Mouse (Mus musculus) midbrain, embryonic 16.5 days (tissue): ENCODE data around the gene Galp. TPM values are rescaled to one million over a fixed set of nuclear protein-coding genes. Genes with fewer than 3 reads are reported as not detected.
"Not testable (repeated sequence)": the region's sequence is repeated elsewhere in the genome, so short reads cannot be mapped to it uniquely, and the experiment has no call there.

Experiments used
- ATAC-seq: fragments of 200-750 bp; cut with Nextera tagmentation; 2 replicates; pipeline ENCODE4 v1.8.0; 2017; ENCODE audit warnings: moderate TSS enrichment
- H3K27ac ChIP-seq: fragments of 300-500 bp; sonication (generic); 2 replicates; pipeline ENCODE4 v1.5.1; 2014; ENCODE audit warnings: mild to moderate bottlenecking, low read length, mixed read lengths
- H3K27me3 ChIP-seq: fragments of 300-500 bp; sonication (generic); 2 replicates; pipeline ENCODE4 v1.6.1; 2014; ENCODE audit warnings: low read depth, low read length, mixed read lengths; ENCODE audit not compliant: control insufficient read depth, insufficient read depth
- H3K36me3 ChIP-seq: fragments of 300-500 bp; sonication (generic); 2 replicates; pipeline ENCODE4 v1.6.1; 2014; ENCODE audit warnings: mild to moderate bottlenecking, low read length, moderate library complexity, mixed read lengths; ENCODE audit not compliant: control insufficient read depth, insufficient read depth
- H3K4me1 ChIP-seq: fragments of 300-500 bp; sonication (generic); 2 replicates; pipeline ENCODE4 v1.6.1; 2014; ENCODE audit warnings: mild to moderate bottlenecking, low read length, mixed read lengths; ENCODE audit not compliant: control insufficient read depth, insufficient read depth
- H3K4me2 ChIP-seq: fragments of 300-500 bp; sonication (generic); 2 replicates; pipeline ENCODE4 v1.6.1; 2014; ENCODE audit warnings: mild to moderate bottlenecking, low read length, mixed read lengths
- H3K4me3 ChIP-seq: fragments of 300-500 bp; sonication (generic); 2 replicates; pipeline ENCODE4 v1.5.1; 2014; ENCODE audit warnings: low read depth, mild to moderate bottlenecking, low read length, moderate library complexity, mixed read lengths
- H3K9ac ChIP-seq: fragments of 300-500 bp; sonication (generic); 2 replicates; pipeline ENCODE4 v1.6.1; 2014; ENCODE audit warnings: low read depth, low read length, mixed read lengths
- H3K9me3 ChIP-seq: fragments of 300-500 bp; sonication (generic); replicated peaks from 2 replicates; pipeline ENCODE4 v1.6.1; 2014; ENCODE audit warnings: mild to moderate bottlenecking, low read length, mixed read lengths; ENCODE audit not compliant: control insufficient read depth, poor library complexity, severe bottlenecking
- WGBS: fragments of 180-500 bp; shearing (Covaris S2); extraction: QIAGEN DNeasy Blood & Tissue Kit; methylation state at CpG from one replicate; pipeline ENCODE4 v1.1.7; 2014; 5-methylcytosine and 5-hydroxymethylcytosine counted together
- polyA plus RNA-seq: library from polyadenylated mRNA; unstranded; fragments of >200 nt; fragmentation: Nextera tagmentation; extraction: Ambion mirVana; gene quantifications from 2 replicates; pipeline ENCODE4 v1.2.1, GENCODE M21; 2015

Gene Galp
- polyA plus RNA-seq, 1 experiment from 2014 or later, result not detected

DNA sequence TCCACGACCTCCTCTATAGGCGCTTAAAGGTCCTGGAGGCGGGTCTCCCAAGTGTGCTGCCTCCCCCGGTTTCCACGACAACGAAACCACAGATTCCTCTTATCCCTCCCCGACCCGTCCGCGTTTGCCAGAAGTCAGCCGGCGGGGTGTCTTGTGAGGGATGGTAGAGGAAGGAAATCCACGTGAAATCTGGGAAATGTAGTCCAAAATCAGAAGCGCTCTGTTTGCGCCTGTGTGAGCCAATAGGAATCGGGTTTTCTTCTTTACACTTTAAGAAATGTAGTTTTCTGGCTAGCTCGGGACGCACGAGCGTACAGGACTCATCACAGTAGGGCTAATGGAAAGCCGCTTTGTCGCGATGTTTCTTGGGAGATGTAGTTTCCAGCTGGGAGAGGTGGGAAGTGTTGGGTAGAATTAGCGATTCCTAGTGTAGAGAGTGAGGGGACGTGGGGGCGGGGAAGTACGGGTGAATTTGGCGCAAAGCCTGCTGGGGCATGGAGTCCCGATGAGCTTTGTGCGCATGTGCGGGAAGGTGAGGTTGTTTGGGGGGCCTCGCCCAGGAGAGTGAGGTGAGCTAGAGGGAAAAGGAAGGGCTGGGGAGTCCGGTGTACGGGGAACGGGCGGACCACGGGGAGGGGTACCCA is 24.8 kb upstream of the Galp start, which contains the start of gene Zfp444:
Gene Zfp444 (plus strand): TSS at position 221 of the 644 bp plus-strand sequence.
- ATAC-seq, result peak; percentile 97
- no peaks in the 10 kb centered on the region for H3K9me3 ChIP-seq
- H3K36me3 ChIP-seq, result no peaks in the 10 kb centered on the region; the same call in 1 of the 2 replicates
- H3K4me2 ChIP-seq, result peak within 1 kb of the TSS; percentile 73
- peak within 1 kb of the TSS; percentile 71 for H3K4me3 ChIP-seq
- WGBS, result under 1% methylated on average over 37 of the region's 37 CpGs
- H3K9ac ChIP-seq, result peak within 1 kb of the TSS; percentile 84
- no peaks in the 10 kb centered on the region for H3K27me3 ChIP-seq
- H3K27ac ChIP-seq, result peak within 1 kb of the TSS; percentile 90
- peaks cover 13% of the 10 kb centered on the region for H3K4me1 ChIP-seq

DNA sequence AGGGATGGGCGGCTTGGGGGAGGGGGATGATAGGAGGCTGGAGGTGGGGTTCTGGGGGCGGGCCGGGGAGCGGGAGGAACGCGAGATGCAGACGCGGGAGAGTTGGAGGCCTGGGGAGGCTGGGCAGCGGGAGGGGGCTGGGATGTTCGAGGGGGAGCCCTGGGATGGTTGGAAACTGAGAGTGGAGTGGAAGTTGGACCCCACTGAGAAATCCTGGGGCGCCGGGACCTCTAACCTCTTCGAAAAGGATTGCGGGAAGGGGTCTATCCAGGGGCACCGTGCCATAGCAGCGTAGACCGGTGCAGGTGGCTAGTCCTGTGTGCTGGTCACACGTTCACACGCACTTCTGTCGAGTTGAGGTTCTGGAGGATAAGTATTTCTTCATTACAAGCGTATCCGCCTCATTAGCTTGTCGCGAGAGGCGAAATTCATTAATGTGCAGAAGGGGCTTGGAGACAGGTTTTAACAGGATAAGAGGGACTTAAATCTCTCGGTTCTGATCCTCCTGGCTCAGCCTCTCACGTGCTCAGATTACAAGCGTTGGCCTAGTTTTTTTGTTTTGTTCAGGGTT is 24.1 kb upstream of the Galp start:
- Histone ChIP-seq H3K36me3 (no peaks in the 10 kb centered on the region; the same call in 1 of the 2 replicates), H3K27ac (peak overlapping the region; percentile 77), H3K4me2 (peak overlapping the region; percentile 73), H3K9ac (peak overlapping the region; percentile 84), H3K9me3 (no peaks in the 10 kb centered on the region), H3K4me3 (peak overlapping the region; percentile 71), H3K27me3 (no peaks in the 10 kb centered on the region), H3K4me1 (peaks cover 13% of the 10 kb centered on the region)
- ATAC-seq, result peak; percentile 56
- under 1% methylated on average over 27 of the region's 28 CpGs for WGBS

DNA sequence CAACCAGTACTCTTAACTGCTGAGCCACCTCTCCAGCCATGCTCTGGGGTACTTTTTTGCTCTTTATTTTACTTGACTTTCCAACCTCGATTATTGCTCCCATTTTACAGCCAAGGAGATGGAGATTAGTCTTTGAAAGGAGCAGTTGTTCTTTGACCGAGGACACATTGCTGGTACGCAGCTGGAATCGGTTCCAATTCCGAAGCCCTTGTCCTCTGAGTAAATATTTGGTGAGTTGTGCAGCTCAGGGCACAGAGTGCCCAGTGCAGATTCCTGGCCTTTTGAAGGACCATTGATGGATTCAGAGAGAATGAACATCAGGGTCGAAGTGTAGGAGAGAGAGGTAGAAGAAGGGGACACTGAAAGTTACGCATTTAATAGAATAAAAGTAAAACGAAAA is 23.0 kb upstream of the Galp start:
- WGBS, result 88% methylated on average over 8 of the region's 8 CpGs

DNA sequence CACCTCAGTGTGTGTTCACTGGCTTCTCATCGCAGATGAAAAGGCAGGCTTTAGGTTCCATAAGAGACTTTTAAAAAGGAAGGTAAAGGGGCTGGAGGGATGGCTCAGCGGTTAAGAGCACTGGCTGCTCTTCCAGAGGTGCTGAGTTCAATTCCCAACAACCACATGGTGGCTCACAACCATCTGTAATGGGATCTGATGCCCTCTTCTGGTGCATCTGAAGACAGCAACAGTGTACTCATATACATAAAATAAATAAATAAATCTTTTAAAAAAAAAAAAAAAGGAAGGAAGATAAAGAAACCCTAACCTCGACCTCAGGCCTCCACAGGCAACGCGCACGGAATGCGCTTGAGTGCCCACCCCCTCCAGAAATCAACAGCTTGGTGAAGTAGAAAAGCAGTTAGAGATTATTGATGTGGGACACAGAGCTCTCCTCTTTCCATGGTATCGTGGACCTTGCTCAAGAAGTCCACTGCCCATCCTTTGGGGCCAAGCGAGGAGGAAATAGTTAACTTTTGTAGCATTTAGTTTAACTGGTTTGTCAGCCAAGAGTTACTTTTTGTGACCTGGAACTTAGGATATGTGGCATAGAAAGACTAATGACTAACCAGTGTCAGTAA is 22.4 kb upstream of the Galp start:
- not testable (repeated sequence) for ATAC-seq, H3K4me2 ChIP-seq, H3K4me3 ChIP-seq, H3K36me3 ChIP-seq, H3K27ac ChIP-seq, H3K9ac ChIP-seq, H3K9me3 ChIP-seq, H3K27me3 ChIP-seq
- peaks cover 13% of the 10 kb centered on the region for H3K4me1 ChIP-seq
- WGBS, result 92% methylated on average over 9 of the region's 9 CpGs

More for the DNA sequence above, 23.0 kb upstream of the Galp start:
- Histone ChIP-seq H3K27me3 (no peaks in the 10 kb centered on the region), H3K4me2 (no peak overlapping the region), H3K27ac (no peak overlapping the region), H3K4me3 (no peak overlapping the region), H3K9ac (no peak overlapping the region), H3K9me3 (no peaks in the 10 kb centered on the region), H3K36me3 (no peaks in the 10 kb centered on the region; the same call in 1 of the 2 replicates), H3K4me1 (peaks cover 13% of the 10 kb centered on the region)
- ATAC-seq, result no peak

DNA sequence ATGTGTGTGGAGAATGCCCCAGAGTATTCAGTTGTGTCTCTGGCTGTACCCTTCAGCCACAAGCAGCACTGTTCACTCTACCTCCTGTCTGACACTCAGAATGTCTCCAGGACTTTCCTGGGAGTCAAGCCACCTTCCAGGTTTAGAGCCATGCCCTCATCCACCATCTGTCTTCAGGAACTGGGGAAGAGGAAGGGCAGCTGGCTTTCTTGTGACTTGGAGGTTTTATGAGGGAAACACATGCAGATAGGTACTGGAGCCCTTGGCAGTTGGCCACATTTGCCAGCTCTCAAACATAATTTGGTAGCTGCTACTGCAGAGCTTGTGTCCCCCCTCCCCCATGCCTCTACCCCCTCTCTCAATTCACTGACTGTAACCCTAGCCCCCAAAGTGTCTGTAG is 17.9 kb upstream of the Galp start:
- Histone ChIP-seq H3K27ac (no peak overlapping the region), H3K9me3 (no peaks in the 10 kb centered on the region), H3K4me3 (no peak overlapping the region), H3K27me3 (no peaks in the 10 kb centered on the region), H3K36me3 (peaks cover 6% of the 10 kb centered on the region), H3K4me1 (no peaks in the 10 kb centered on the region), H3K4me2 (no peak overlapping the region), H3K9ac (no peak overlapping the region)
- ATAC-seq, result no peak

DNA sequence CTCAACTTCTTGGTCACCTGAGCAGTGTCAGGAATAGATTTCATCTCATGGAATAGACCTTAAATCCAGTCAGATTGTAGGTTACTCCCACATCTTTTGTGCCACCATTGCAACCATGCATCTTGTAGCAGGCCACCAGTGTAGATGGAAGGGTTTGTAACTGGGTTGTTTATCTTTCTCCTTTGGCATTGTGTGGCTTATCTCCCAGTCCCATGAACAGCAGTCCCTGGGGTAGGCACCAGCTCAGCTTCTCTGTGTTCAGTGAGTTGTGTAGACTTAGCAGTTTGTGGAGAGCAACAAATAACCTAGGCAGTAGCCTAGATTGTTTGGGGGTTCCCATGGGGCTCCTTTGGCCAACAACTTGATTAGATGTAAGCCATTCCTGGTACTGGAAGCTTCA is 14.0 kb upstream of the Galp start:
- H3K36me3 ChIP-seq, result peaks cover 30% of the 10 kb centered on the region
- H3K4me1 ChIP-seq, result no peaks in the 10 kb centered on the region
- no peaks in the 10 kb centered on the region for H3K27me3 ChIP-seq
- ATAC-seq, result no peak
- H3K27ac ChIP-seq, result no peak overlapping the region
- H3K9me3 ChIP-seq, result no peaks in the 10 kb centered on the region
- H3K4me3 ChIP-seq, result no peak overlapping the region
- H3K9ac ChIP-seq, result no peak overlapping the region
- H3K4me2 ChIP-seq, result no peak overlapping the region

DNA sequence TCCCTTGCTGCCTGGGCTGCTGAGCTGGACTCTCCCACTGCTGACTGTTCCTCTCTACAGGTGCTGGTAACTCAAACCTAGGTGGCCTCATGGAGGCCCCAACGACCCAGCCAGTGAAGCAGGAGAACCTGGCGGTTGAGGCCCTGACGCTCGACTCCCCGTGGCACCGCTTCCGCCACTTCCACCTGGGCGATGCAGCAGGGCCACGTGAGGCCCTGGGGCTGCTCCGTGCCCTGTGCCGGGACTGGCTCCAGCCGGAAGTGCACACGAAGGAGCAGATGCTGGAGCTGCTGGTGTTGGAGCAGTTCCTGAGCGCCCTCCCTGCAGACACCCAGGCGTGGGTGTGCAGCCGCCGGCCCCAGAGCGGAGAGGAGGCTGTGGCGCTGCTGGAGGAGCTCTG is 13.1 kb upstream of the Galp start:
- Histone ChIP-seq H3K4me3 (no peak overlapping the region), H3K4me2 (no peak overlapping the region), H3K4me1 (no peaks in the 10 kb centered on the region), H3K27me3 (no peaks in the 10 kb centered on the region), H3K9me3 (no peaks in the 10 kb centered on the region), H3K36me3 (peaks cover 37% of the 10 kb centered on the region), H3K27ac (no peak overlapping the region), H3K9ac (no peak overlapping the region)
- WGBS, result 92% methylated on average over 19 of the region's 19 CpGs
- ATAC-seq, result 0 out of 2 replicates have a peak, but pooled peaks have one; percentile 19

DNA sequence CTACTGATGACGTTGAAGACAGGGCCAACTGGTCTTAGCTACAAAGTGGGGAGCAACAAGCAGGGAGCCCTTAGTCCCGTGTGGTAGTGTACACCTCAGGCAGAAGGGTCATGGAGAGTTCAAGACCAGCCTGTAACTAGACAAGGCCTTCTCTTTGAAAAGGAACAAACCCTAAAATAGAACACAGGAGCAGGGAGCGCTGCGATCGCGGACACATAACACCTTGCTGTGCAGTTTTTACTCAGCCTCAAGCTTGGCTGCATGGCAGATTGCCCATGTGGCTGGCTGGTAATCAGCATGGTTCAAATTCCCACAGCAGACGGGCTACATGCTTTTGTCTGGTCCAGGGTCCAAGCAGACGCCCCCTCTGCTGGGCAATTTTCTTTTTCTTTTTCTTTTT is 12.4 kb upstream of the Galp start:
- Histone ChIP-seq H3K9ac (no peak overlapping the region), H3K4me2 (no peak overlapping the region), H3K4me1 (no peaks in the 10 kb centered on the region), H3K27ac (no peak overlapping the region), H3K9me3 (no peaks in the 10 kb centered on the region), H3K27me3 (no peaks in the 10 kb centered on the region), H3K36me3 (peaks cover 43% of the 10 kb centered on the region), H3K4me3 (no peak overlapping the region)
- WGBS, result 92% methylated on average over 8 of the region's 8 CpGs
- no peak for ATAC-seq

DNA sequence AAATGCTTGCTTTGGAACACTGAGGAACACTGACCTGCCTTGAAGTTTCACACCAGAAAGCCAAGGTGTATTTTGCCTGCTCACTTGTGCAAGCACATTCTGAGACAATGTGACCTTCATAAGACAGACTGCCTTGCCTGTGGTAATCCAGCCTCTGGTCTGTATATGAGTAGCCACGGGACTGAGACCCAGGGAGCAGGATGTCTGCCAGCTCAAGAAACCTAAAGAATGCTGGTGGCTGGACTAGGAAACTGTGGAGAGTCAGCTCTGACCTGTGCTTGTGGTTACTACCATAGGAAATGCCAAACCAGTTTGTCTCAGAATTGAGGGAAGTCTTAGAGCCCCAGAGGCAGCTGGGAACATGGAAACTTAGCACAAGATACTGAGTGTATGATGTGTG is 11.5 kb upstream of the Galp start:
- Histone ChIP-seq H3K9ac (no peak overlapping the region), H3K4me2 (no peak overlapping the region), H3K4me3 (no peak overlapping the region), H3K9me3 (no peaks in the 10 kb centered on the region), H3K36me3 (peaks cover 49% of the 10 kb centered on the region), H3K4me1 (no peaks in the 10 kb centered on the region), H3K27me3 (no peaks in the 10 kb centered on the region), H3K27ac (no peak overlapping the region)
- WGBS, result 84% methylated on average over 1 of the region's 1 CpGs
- no peak for ATAC-seq
